ENCODE assay signal across 8 mouse cellular contexts in genomic region chr4:21776091-21776945, GRCm38 (mm10). TPM values are rescaled to one million over a fixed set of nuclear protein-coding genes. Genes with fewer than 3 reads are reported as not detected.
A peak's percentile ranks its signal among the peaks of the same experiment; 100 is the strongest.
DNase-seq lines count a peak whose midpoint lies in the region; ATAC-seq and TF ChIP-seq lines count a peak whose summit lies in the region.

No protein-coding gene starts in this region.

- peak; percentile 86 for DNase-seq in MN1 (ENCODE audit: low spot score)
- peak; percentile 92 for DNase-seq in cerebellum, adult 8-10 months
- DNase-seq in forebrain, postnatal 0 days = peak; percentile 94
- DNase-seq in heart, postnatal 4 days = peak; percentile 95
- DNase-seq in layer of hippocampus, adult 8-10 months (ENCODE audit: low spot score in 2 of 2) = peak; percentile 82 to 87
- DNase-seq in lung, embryonic 14.5 days = peak; percentile 93
- peak; percentile 80 to 81 for DNase-seq in thymus, adult 18-20 months

- 0 out of 2 replicates have a peak, but pooled peaks cover 1% of the 10 kb centered on the region for H3K36me3 ChIP-seq in forebrain, postnatal 0 days (ENCODE audit: insufficient read depth)
- peaks cover 2% of the 10 kb centered on the region; the same call in 1 of the 2 replicates for H3K36me3 ChIP-seq in lung, embryonic 14.5 days (ENCODE audit: insufficient read depth)

- peak; percentile 83 for TF ChIP-seq POLR2A in olfactory bulb, adult 2 months (IDR thresholded peaks at IDR 0.05; ENCODE audit: insufficient read depth, low read depth, low read length)

- 0 out of 2 replicates have a peak overlapping the region, but pooled peaks have one; percentile 47 for H3K27ac ChIP-seq in forebrain, postnatal 0 days (ENCODE audit: low read depth, low read length)
- H3K27ac ChIP-seq in lung, embryonic 14.5 days (ENCODE audit: low read depth) = 0 out of 2 replicates have a peak overlapping the region, but pooled peaks have one; percentile 21
- no peak overlapping the region for H3K27ac ChIP-seq in olfactory bulb, adult 2 months (ENCODE audit: insufficient read depth, low read depth, low read length)

- no peaks in the 10 kb centered on the region for H3K27me3 ChIP-seq in forebrain, postnatal 0 days (ENCODE audit: insufficient read depth, low read length)
- H3K27me3 ChIP-seq in lung, embryonic 14.5 days (ENCODE audit: insufficient read depth, low read length) = no peaks in the 10 kb centered on the region

- H3K4me3 ChIP-seq in forebrain, postnatal 0 days (ENCODE audit: low read depth, low read length) = peak overlapping the region; percentile 71
- peak overlapping the region; percentile 69 for H3K4me3 ChIP-seq in lung, embryonic 14.5 days (ENCODE audit: low read depth, low read length)
- H3K4me3 ChIP-seq in olfactory bulb, adult 2 months (ENCODE audit: insufficient read depth, low read depth, low read length) = peak overlapping the region; percentile 87

- H3K4me2 ChIP-seq in forebrain, postnatal 0 days (ENCODE audit: low read depth) = peak overlapping the region; percentile 52
- peak overlapping the region; percentile 71 for H3K4me2 ChIP-seq in lung, embryonic 14.5 days

- peaks cover 5% of the 10 kb centered on the region for H3K4me1 ChIP-seq in forebrain, postnatal 0 days (ENCODE audit: insufficient read depth)
- no peaks in the 10 kb centered on the region; the same call in 1 of the 2 replicates for H3K4me1 ChIP-seq in lung, embryonic 14.5 days (ENCODE audit: insufficient read depth)
- H3K4me1 ChIP-seq in olfactory bulb, adult 2 months (ENCODE audit: control insufficient read depth, insufficient read depth, low read length) = no peaks in the 10 kb centered on the region

- peak overlapping the region; percentile 85 for H3K9ac ChIP-seq in forebrain, postnatal 0 days
- peak overlapping the region; percentile 79 for H3K9ac ChIP-seq in lung, embryonic 14.5 days

- no peaks in the 10 kb centered on the region for H3K9me3 ChIP-seq in forebrain, postnatal 0 days (ENCODE audit: low read length)
- H3K9me3 ChIP-seq in lung, embryonic 14.5 days (ENCODE audit: low read depth, low read length) = no peaks in the 10 kb centered on the region

- TF ChIP-seq CTCF in forebrain, postnatal 0 days (IDR thresholded peaks at IDR 0.05; ENCODE audit: low read depth) = no peak
- no peak for TF ChIP-seq CTCF in lung, embryonic 14.5 days (IDR thresholded peaks at IDR 0.05; ENCODE audit: low read depth)
- TF ChIP-seq CTCF in olfactory bulb, adult 2 months (IDR thresholded peaks at IDR 0.05; ENCODE audit: insufficient read depth, low read depth, low read length) = no peak

- peak; percentile 98 for ATAC-seq in forebrain, postnatal 0 days
- peak; percentile 98 for ATAC-seq in lung, embryonic 14.5 days (ENCODE audit: insufficient read depth)

- WGBS in forebrain, postnatal 0 days = 3% methylated on average over 46 of the region's 46 CpGs
- WGBS in lung, embryonic 14.5 days = under 1% methylated on average over 46 of the region's 46 CpGs
- WGBS in olfactory bulb, adult 2 months = under 1% methylated on average over 46 of the region's 46 CpGs

RNA-seq across cellular contexts. Expression of gene Tstd3, which starts 9.3 kb away (rescaled TPM):
- total RNA-seq in forebrain, postnatal 0 days (2014; rRNA removed) = 10.5 and 15.9 TPM in 2 replicates
- polyA plus RNA-seq in forebrain, postnatal 0 days (2015; fragmentation: Nextera tagmentation; extraction: Ambion mirVana) = 13.2 and 16.6 TPM in 2 replicates
- 10 to 100 TPM; 10.9 to 13.0 TPM for total RNA-seq in heart, postnatal 4 days (2021)
- 10 to 100 TPM; 21.7 to 24.5 (median 24.0) TPM for total RNA-seq in layer of hippocampus, adult 8-10 months (2022)
- 11.3 and 11.4 TPM in 2 replicates for polyA plus RNA-seq in lung, embryonic 14.5 days (2014; fragmentation: Nextera tagmentation; extraction: Ambion mirVana)
- polyA plus RNA-seq in olfactory bulb, adult 2 months (2012; ENCODE audit: insufficient read depth, insufficient read length, low replicate concordance, missing spikeins) = not detected in 2 replicates

RNA-seq across cellular contexts. Expression of gene Usp45, which starts 9.4 kb away (rescaled TPM):
- 12.0 and 15.1 TPM in 2 replicates for total RNA-seq in forebrain, postnatal 0 days (2014; rRNA removed)
- polyA plus RNA-seq in forebrain, postnatal 0 days (2015; fragmentation: Nextera tagmentation; extraction: Ambion mirVana) = 3.5 and 5.3 TPM in 2 replicates
- total RNA-seq in heart, postnatal 4 days (2021) = 10 to 100 TPM; 12.8 to 13.6 TPM
- 10 to 100 TPM; 47.1 to 64.1 (median 54.4) TPM for total RNA-seq in layer of hippocampus, adult 8-10 months (2022)
- polyA plus RNA-seq in lung, embryonic 14.5 days (2014; fragmentation: Nextera tagmentation; extraction: Ambion mirVana) = 12.8 and 15.4 TPM in 2 replicates
- not detected in 2 replicates for polyA plus RNA-seq in olfactory bulb, adult 2 months (2012; ENCODE audit: insufficient read depth, insufficient read length, low replicate concordance, missing spikeins)

RNA-seq across cellular contexts. Expression of gene Ccnc, which starts 48.8 kb away (rescaled TPM):
- total RNA-seq in forebrain, postnatal 0 days (2014; rRNA removed) = 40.8 and 47.5 TPM in 2 replicates
- polyA plus RNA-seq in forebrain, postnatal 0 days (2015; fragmentation: Nextera tagmentation; extraction: Ambion mirVana) = 44.2 and 56.0 TPM in 2 replicates
- 10 to 100 TPM; 17.5 to 18.5 TPM for total RNA-seq in heart, postnatal 4 days (2021)
- 10 to 100 TPM; 30.5 to 39.4 (median 37.1) TPM for total RNA-seq in layer of hippocampus, adult 8-10 months (2022)
- 46.8 and 51.1 TPM in 2 replicates for polyA plus RNA-seq in lung, embryonic 14.5 days (2014; fragmentation: Nextera tagmentation; extraction: Ambion mirVana)
- polyA plus RNA-seq in olfactory bulb, adult 2 months (2012; ENCODE audit: insufficient read depth, insufficient read length, low replicate concordance, missing spikeins) = not detected in 2 replicates
